Mouse (Mus musculus) thymus, postnatal 0 days (tissue): ENCODE measurements at regions not wholly inside any gene's neighbourhood (a gene's known extent, or its start where the extent isn't known, plus 50 kb on each side); places are given as distances from the start of the nearest gene placed in this dataset.

Experiments
- DNase-seq: peaks from one replicate; pipeline ENCODE4 v3.0.0-alpha.2; 2015; ENCODE audit warnings: low spot score

DNA sequence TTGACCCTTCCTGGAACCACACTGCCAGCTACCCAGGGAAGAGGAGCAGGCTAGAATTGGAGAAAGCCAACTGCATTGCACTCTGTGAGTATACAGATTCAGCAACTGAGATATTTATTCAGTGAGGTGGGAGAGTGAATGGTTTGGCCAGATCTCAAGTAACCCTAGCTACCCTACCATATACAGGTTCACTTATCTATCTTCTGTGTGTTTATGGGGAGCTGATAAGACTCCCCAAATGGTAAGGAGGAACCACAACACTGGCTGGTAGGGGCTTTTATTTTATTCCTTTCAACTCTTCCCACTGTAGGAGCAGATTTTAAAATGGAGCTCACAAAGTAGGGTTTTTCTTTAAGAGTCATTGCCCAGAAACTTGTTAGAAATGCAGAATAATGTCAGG lies 62.9 kb downstream of the Arrdc3 start:
- DNase-seq = no peak

GRCm38 (mm10) chr13:80947705-80948104 lies 64.5 kb downstream of the Arrdc3 start:
- DNase-seq = no peak

DNA sequence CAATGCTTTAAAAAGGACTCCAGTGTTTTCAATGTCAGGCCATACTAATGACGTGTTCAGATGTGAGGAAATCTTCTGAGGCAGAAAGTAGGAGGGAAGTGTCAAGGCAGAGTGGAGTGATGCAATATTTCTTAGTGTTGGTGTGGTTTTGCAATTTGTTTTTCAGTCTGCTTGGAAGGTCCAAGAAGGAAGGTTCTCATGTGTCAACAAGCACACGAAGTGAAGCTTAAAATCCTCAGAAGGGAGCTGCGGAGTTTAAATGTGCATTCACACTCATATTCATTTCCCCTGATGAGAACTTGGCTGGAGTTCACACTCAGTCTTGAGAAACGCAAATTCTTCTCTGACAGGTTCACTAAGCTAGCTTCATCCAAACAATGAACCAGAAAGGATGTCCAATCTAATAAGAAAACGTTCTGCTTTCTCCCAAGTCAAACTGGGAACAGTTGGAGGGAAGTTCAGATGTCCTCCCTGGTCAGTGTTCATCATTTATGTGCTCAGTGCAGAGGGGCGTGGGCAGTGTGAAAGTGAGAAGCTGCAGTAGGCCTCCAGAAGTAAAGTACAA lies 66.0 kb downstream of the Arrdc3 start:
- no peak for DNase-seq

DNA sequence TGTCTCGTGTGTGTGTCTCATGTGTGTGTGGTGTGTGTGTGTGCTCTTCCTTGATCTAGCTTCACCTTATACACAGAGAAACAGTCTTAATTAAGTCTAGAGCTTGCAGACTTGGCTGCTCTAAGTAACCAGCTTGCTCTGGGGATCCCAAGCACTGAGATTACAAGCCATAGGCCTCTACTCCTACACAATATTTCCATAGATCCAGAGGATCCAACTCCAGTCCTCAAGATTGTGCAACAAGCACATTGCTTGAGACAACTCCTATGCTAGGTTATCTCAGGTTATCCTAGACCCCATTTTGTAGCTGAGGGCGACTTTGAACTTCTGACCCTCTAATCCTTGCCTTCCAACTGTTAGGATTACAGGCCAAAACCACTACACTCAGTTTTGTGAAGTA lies 67.1 kb downstream of the Arrdc3 start:
- no peak for DNase-seq

DNA sequence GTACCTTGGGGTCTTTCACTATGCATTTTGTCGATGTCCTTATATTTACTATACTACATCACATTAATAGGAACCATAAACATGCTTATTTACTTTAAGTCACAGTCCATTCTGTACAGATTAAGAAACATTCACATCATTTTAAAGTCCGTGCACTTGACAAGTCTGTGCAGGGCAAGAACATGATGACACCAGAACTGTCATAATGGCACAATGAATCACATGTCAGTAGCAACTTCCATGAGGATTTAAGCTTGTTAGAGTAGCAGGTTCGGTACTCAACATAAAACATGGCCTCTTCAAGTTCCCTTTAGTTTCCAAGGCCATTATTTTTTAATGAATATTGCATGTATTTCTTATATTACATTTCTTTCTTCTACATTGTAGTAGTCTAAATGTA lies 67.6 kb downstream of the Arrdc3 start:
- no peak for DNase-seq

- DNase-seq = no peak
Measured at GRCm38 (mm10) chr13:80951327-80951726, 68.1 kb downstream of the Arrdc3 start.

DNA sequence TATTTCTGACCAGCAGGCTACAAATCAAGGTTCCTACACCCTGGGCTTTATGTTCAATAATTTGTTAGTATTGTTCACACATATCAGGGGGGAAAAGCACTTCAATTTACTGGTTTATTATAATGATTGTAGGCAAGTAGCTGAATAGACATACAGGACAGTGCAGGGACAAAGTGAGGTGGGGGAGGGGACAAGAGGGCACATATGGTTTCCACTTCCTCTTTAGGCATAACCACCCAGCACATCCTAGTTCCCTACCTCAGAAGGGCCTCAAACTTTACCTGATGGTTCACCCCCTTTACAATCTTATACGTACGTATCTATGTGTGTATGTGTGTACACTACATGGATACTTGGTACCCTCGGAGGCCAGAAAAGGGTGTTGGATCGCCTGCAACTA lies 69.7 kb downstream of the Arrdc3 start:
- DNase-seq = no peak

- no peak for DNase-seq
Measured at GRCm38 (mm10) chr13:80954059-80954645, 71.0 kb downstream of the Arrdc3 start.

DNA sequence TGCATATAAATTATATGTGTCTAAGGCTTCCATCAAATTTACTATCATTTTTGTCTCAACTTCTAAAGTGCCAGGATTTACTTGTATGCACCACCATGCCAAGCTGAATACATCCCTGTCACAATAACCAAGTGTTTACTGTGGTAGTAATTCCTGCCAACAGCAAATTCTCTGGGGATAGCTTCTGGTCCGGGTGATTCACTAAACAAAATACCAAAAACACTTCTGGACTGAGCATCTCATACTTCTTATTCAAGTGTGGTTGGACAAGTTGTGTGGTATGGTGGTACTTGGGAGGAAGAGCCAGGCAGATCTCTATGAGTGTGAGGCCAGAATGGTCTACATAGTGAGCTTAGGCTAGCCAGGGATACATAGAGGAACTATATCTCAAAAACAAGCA lies 73.8 kb downstream of the Arrdc3 start:
- no peak for DNase-seq

- DNase-seq = no peak
Measured at GRCm38 (mm10) chr13:80957419-80958139, 74.4 kb downstream of the Arrdc3 start.

- no peak for DNase-seq
Measured at GRCm38 (mm10) chr13:80959763-80960162, 76.6 kb downstream of the Arrdc3 start.

GRCm38 (mm10) chr13:80961985-80962617 lies 78.9 kb downstream of the Arrdc3 start:
- DNase-seq = no peak

GRCm38 (mm10) chr13:80962789-80963590 lies 79.8 kb downstream of the Arrdc3 start:
- peak; percentile 57 for DNase-seq

GRCm38 (mm10) chr13:80963591-80963940 lies 80.4 kb downstream of the Arrdc3 start:
- DNase-seq = no peak

DNA sequence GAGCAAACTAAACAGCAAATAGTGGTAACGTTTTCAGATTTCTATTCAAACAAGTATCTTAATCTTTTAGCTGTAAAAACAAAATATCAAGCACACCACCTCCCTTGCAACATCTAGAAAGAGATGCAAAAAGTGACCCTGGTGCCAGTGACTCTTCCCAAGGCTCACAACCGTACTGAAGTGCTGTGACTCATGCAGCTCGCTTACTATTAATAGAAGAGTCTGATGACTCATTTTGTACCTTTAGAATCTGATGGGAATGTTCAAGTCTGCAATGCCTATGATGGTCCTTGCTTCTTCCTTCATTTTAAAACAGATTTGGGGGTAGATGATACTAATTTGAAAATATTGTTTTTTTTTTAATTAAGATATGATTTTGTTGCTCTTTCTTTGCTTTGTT lies 88.5 kb downstream of the Arrdc3 start:
- no peak for DNase-seq

- no peak for DNase-seq
Measured at GRCm38 (mm10) chr13:80974424-80974823, 91.2 kb downstream of the Arrdc3 start.

- no peak for DNase-seq
Measured at GRCm38 (mm10) chr13:80977266-80977665, 94.1 kb downstream of the Arrdc3 start.

GRCm38 (mm10) chr13:80981201-80981600 lies 98.0 kb downstream of the Arrdc3 start:
- no peak for DNase-seq

DNA sequence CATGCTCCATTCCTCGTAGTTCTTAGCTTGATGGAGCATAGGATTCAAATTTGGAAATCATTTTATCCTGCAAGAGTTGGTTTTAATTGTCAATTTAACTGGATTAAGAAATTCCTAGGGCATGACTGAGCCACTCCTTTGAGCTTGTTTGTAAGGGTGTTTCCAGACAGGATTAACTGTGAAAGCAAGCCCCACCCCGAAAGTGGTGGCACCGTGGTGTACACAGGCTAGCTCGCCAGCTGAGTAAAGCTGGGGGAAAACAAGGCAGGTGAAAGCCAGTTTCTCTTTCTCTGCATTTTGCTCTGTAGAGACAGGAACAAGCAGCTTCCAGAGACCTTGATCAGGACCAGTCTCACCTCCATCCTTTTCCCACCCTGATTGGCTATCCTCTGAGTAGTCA lies 103.5 kb downstream of the Arrdc3 start:
- no peak for DNase-seq

DNA sequence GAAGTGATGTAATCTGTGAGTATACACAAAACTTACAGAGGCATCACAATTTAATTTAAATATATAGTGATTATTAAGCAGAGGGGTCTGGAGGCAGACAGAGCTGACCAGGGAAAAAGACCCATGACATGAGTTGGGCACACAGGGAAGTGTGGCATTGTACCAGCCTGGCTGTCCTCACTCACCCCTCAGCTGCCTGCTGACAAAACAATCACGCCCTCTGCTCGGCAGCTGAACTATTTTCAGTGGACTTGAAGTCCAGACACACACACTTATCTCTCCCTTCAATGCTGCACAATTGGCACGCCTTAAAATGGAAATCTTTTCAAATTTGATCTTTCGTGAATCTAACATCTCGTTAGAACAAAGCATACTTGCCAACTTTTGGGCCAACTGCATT lies 106.6 kb downstream of the Arrdc3 start:
- no peak for DNase-seq

DNA sequence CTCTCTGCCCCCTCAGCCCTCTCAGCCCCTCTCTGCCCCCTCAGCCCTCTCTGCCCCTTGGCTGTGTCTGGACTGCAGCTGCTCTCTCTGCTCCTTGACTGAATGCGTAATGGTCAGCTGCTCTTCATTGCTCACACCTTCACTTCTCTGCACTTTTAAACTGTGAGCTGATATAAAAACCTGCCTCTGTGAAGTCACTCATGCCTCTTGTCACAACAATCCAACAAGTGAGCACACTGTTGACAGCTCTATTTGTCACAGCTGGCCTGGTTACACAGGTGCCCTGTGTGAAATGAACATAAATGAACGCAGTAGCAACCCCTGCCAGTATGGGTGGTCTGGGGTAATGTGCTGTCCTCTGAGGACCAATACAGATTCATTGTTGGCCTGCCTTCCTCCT lies 109.2 kb downstream of the Arrdc3 start:
- DNase-seq = no peak
